Mouse (Mus musculus) neural tube, embryonic 15.5 days (tissue): ENCODE measurements around the gene Fgfr1op2. TPM values are rescaled to one million over a fixed set of nuclear protein-coding genes. Genes with fewer than 3 reads are reported as not detected.
"Not testable (repeated sequence)": the region's sequence is repeated elsewhere in the genome, so short reads cannot be mapped to it uniquely, and the experiment has no call there.

Source experiments
- ATAC-seq: fragments of 200-750 bp; cut with Nextera tagmentation; 2 replicates; pipeline ENCODE4 v1.8.0; 2017; ENCODE audit warnings: mild to moderate bottlenecking, moderate TSS enrichment, moderate library complexity; ENCODE audit not compliant: low FRiP score
- H3K27ac ChIP-seq: fragments of 300-500 bp; sonication (generic); replicated peaks from 2 replicates; pipeline ENCODE4 v1.5.1; 2015; ENCODE audit warnings: mild to moderate bottlenecking, inconsistent platforms
- H3K27me3 ChIP-seq: fragments of 300-500 bp; sonication (generic); replicated peaks from 2 replicates; pipeline ENCODE4 v1.6.1; 2015; ENCODE audit warnings: inconsistent platforms
- H3K36me3 ChIP-seq: fragments of 300-500 bp; sonication (generic); 2 replicates; pipeline ENCODE4 v1.6.1; 2015; ENCODE audit warnings: inconsistent platforms
- H3K4me1 ChIP-seq: fragments of 300-500 bp; sonication (generic); 2 replicates; pipeline ENCODE4 v1.6.1; 2015; ENCODE audit warnings: inconsistent platforms
- H3K4me2 ChIP-seq: fragments of 300-500 bp; sonication (generic); 2 replicates; pipeline ENCODE4 v1.6.1; 2015; ENCODE audit warnings: inconsistent platforms, mild to moderate bottlenecking, moderate library complexity
- H3K4me3 ChIP-seq: fragments of 300-500 bp; sonication (generic); replicated peaks from 2 replicates; pipeline ENCODE4 v1.5.1; 2015; ENCODE audit warnings: mild to moderate bottlenecking, inconsistent platforms
- H3K9ac ChIP-seq: fragments of 300-500 bp; sonication (generic); replicated peaks from 2 replicates; pipeline ENCODE4 v1.6.1; 2015; ENCODE audit warnings: mild to moderate bottlenecking, inconsistent platforms
- H3K9me3 ChIP-seq: fragments of 300-500 bp; sonication (generic); replicated peaks from 2 replicates; pipeline ENCODE4 v1.6.1; 2016; ENCODE audit warnings: inconsistent platforms
- whole genome bisulfite sequencing: fragments of 180-500 bp; shearing (Covaris S2); methylation state at CpG from one replicate; pipeline ENCODE4 v1.1.7; 2015; ENCODE audit warnings: mixed read lengths; 5-methylcytosine and 5-hydroxymethylcytosine counted together
- polyA plus RNA-seq: library from polyadenylated mRNA; unstranded; fragments of >200 nt; fragmentation: Nextera tagmentation; extraction: Ambion mirVana; gene quantifications from 2 replicates; pipeline ENCODE4 v1.2.1, GENCODE M21; 2015

The Fgfr1op2 gene
- polyA plus RNA-seq, 1 experiment from 2014 or later = 39.8 TPM

- H3K9me3 ChIP-seq = no peaks in the 10 kb centered on the region
- H3K27ac ChIP-seq = no peak overlapping the region
- no peak overlapping the region for H3K4me2 ChIP-seq
- no peak for ATAC-seq
- H3K4me1 ChIP-seq = no peaks in the 10 kb centered on the region
- H3K27me3 ChIP-seq = no peaks in the 10 kb centered on the region
- peaks cover 73% of the 10 kb centered on the region for H3K36me3 ChIP-seq
- no peak overlapping the region for H3K4me3 ChIP-seq
- no peak overlapping the region for H3K9ac ChIP-seq
Observed at GRCm38 (mm10) chr6:146551326-146551725, 25.7 kb upstream of the Fgfr1op2 start.

DNA sequence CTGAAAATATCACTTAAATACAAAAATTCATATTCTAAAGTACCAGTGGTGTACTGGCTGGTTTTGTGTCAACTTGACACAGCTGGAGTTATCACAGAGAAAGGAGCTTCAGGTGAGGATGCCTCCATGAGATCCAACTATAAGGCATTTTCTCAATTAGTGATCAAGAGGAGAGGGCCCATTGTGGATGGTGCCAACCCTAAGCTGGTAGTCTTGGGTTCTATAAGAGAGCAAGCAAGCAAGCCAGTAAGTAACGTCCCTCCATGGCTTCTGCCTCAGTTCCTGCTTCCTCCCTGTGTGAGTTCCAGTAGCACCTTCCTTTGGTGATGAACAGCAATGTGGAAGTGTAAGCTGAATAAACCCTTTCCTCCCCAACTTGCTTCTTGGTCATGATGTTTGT is 14.5 kb upstream of the Fgfr1op2 start:
- not testable (repeated sequence) for H3K9ac ChIP-seq, H3K9me3 ChIP-seq, ATAC-seq, H3K27me3 ChIP-seq, H3K4me1 ChIP-seq, H3K4me2 ChIP-seq, H3K4me3 ChIP-seq, H3K27ac ChIP-seq
- H3K36me3 ChIP-seq = peaks cover 37% of the 10 kb centered on the region
- 86% methylated on average over 1 of the region's 1 CpGs for WGBS

- no peak for ATAC-seq
- no peak overlapping the region for H3K9ac ChIP-seq
- H3K9me3 ChIP-seq = no peaks in the 10 kb centered on the region
- H3K27me3 ChIP-seq = no peaks in the 10 kb centered on the region
- no peak overlapping the region for H3K27ac ChIP-seq
- H3K4me1 ChIP-seq = peaks cover 27% of the 10 kb centered on the region
- H3K4me2 ChIP-seq = no peak overlapping the region
- peaks cover 3% of the 10 kb centered on the region; the same call in 1 of the 2 replicates for H3K36me3 ChIP-seq
- H3K4me3 ChIP-seq = no peak overlapping the region
Observed at GRCm38 (mm10) chr6:146572073-146572472, 4.9 kb upstream of the Fgfr1op2 start.

DNA sequence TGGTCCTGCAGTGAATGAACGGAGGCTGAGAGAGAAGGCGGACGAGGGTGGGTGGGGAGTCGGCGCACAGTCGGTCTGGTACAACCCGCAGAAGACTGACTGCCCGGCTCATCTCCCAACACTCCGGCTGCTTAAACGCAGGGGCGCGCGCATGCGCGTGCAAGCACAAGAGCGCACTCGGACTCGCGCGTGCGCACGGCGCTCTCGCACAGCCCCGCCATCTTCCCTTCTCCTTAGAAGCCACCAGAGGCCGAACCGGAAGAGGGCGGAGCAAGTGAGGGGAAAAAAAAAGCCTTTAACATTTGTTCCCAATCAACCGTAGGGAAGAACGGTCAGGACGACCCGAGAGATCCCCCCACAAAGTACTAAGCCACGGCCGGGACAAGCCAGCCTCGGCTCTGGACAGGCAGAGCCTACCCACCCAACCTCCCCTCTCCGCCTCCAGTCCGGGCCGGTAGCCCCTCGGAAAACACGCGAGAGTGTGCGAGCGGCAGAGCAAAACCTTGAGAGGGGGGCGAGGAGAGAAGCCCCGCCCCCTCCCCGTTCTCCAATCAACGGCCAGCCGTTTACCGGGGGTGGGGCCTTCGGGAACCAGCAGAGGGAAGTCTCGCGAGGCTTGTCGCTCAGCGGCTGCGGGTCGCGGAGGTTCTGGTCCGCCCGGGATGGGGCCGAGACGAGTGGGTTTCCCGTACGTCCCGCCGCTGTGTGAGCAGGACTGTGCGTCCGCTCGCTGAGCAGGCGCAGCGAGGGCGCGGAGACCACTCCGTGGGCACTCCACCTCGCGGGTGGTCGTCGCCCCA is 507 bp downstream of the Fgfr1op2 start, which contains the start of gene Ints13:
Ints13 (minus strand) TSS at position 526 of the 800 bp plus-strand sequence.
- peak within 1 kb of the TSS; percentile 100 for H3K27ac ChIP-seq
- no peaks in the 10 kb centered on the region for H3K36me3 ChIP-seq
- peak; percentile 96 for ATAC-seq
- peak within 1 kb of the TSS; percentile 90 for H3K4me3 ChIP-seq
- H3K27me3 ChIP-seq = no peaks in the 10 kb centered on the region
- peaks cover 39% of the 10 kb centered on the region for H3K4me1 ChIP-seq
- no peaks in the 10 kb centered on the region for H3K9me3 ChIP-seq
- WGBS = under 1% methylated on average over 77 of the region's 77 CpGs
- H3K9ac ChIP-seq = peak within 1 kb of the TSS; percentile 90
- H3K4me2 ChIP-seq = peak within 1 kb of the TSS; percentile 76

DNA sequence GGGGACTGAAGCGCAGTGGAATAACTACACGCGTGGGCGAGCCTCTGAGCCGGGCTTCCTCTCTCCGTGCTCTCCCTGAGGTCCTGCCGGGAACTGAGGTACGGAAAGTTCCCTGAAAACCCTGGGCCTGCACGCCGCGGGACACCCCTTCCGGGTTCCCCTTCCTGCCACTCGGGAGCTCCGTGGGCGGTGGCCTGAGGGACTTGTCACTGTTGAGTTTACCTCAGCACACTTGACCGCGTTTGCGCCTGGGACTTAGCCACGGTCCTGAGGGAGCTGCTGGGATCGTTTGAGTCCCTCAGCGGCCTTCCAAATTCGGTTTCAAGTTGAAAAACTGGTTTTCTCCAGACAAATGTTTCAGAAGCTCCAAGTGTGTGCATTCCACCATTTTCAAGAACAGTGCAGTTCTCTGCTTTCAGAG is 1.1 kb downstream of the Fgfr1op2 start:
- no peaks in the 10 kb centered on the region for H3K36me3 ChIP-seq
- no peak; the same call in 1 of the 2 replicates for ATAC-seq
- peak overlapping the region; percentile 100 for H3K27ac ChIP-seq
- WGBS = under 1% methylated on average over 22 of the region's 22 CpGs
- peak overlapping the region; percentile 90 for H3K4me3 ChIP-seq
- H3K9ac ChIP-seq = peak overlapping the region; percentile 90
- no peaks in the 10 kb centered on the region for H3K9me3 ChIP-seq
- no peaks in the 10 kb centered on the region for H3K27me3 ChIP-seq
- H3K4me1 ChIP-seq = peaks cover 37% of the 10 kb centered on the region
- peak overlapping the region; percentile 76 for H3K4me2 ChIP-seq

DNA sequence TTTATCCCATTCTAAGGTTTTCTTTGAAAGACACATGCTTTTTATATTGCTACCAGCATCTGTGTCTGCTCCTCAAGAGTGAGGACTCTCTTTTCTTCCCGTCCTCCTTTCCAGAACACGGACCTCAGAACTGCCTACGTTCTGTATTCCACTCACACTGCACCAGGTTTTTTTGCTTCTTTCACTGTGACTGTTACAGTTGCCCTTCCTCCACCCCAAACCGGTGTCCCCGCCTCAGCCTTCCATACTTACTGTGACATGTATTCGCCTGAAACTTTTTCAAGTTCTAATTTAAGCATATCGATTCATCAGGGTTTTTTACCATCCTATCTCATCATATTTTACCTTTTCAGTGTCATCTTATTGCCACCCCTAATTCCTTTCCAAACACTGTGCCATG is 1.6 kb downstream of the Fgfr1op2 start:
- 15% methylated on average over 7 of the region's 7 CpGs for WGBS
- no peak for ATAC-seq
- Histone ChIP-seq H3K9me3 (no peaks in the 10 kb centered on the region), H3K27me3 (no peaks in the 10 kb centered on the region), H3K36me3 (no peaks in the 10 kb centered on the region), H3K4me3 (peak overlapping the region; percentile 90), H3K27ac (peak overlapping the region; percentile 100), H3K4me1 (peaks cover 37% of the 10 kb centered on the region), H3K4me2 (peak overlapping the region; percentile 76), H3K9ac (peak overlapping the region; percentile 90)

DNA sequence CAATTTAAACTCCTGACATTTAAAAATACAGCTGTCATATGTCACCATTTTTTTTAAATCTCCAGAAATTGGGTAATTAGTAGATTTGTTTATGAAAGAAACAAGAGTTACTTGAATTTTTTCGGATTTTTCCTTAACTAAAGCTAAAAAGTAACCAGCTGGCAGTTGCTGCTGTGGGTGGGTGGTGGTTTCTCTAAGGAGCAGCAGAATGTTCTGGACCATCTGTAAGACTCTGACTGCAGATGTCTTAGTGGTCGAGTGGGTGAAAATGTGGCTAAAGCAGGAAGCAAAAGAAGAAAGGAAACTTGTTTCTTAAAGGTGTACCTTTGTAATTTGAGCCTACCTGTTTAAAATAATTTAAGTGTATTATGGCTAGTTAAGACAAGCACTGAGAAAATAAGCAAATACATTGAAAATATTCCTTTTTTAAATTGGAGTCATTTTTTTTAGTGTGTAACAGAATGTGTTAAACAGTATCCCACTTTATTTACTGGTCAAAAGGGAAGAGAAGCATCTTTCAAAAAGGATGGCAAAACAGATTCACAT is 3.5 kb downstream of the Fgfr1op2 start:
- H3K27me3 ChIP-seq = no peaks in the 10 kb centered on the region
- no peaks in the 10 kb centered on the region for H3K36me3 ChIP-seq
- no peak overlapping the region for H3K9ac ChIP-seq
- no peak overlapping the region for H3K27ac ChIP-seq
- no peak for ATAC-seq
- WGBS = 57% methylated on average over 2 of the region's 2 CpGs
- H3K4me2 ChIP-seq = no peak overlapping the region
- H3K9me3 ChIP-seq = no peaks in the 10 kb centered on the region
- no peak overlapping the region for H3K4me3 ChIP-seq
- peaks cover 28% of the 10 kb centered on the region for H3K4me1 ChIP-seq

GRCm38 (mm10) chr6:146583366-146584046 is 6.5 kb downstream of the Fgfr1op2 start:
- H3K9me3 ChIP-seq = no peaks in the 10 kb centered on the region
- peaks cover 20% of the 10 kb centered on the region for H3K36me3 ChIP-seq
- no peaks in the 10 kb centered on the region for H3K27me3 ChIP-seq
- H3K4me3 ChIP-seq = no peak overlapping the region
- 83% methylated on average over 2 of the region's 2 CpGs for WGBS
- no peak overlapping the region for H3K4me2 ChIP-seq
- no peak for ATAC-seq
- H3K27ac ChIP-seq = no peak overlapping the region
- H3K4me1 ChIP-seq = peaks cover 12% of the 10 kb centered on the region
- H3K9ac ChIP-seq = no peak overlapping the region

- Histone ChIP-seq H3K9ac (no peak overlapping the region), H3K27ac (no peak overlapping the region), H3K9me3 (no peaks in the 10 kb centered on the region), H3K4me2 (no peak overlapping the region), H3K4me1 (0 out of 2 replicates have a peak, but pooled peaks cover 2% of the 10 kb centered on the region), H3K27me3 (no peaks in the 10 kb centered on the region), H3K36me3 (peaks cover 34% of the 10 kb centered on the region), H3K4me3 (no peak overlapping the region)
- 93% methylated on average over 4 of the region's 5 CpGs for WGBS
- ATAC-seq = no peak
Observed at GRCm38 (mm10) chr6:146585134-146585533, 8.1 kb downstream of the Fgfr1op2 start.

DNA sequence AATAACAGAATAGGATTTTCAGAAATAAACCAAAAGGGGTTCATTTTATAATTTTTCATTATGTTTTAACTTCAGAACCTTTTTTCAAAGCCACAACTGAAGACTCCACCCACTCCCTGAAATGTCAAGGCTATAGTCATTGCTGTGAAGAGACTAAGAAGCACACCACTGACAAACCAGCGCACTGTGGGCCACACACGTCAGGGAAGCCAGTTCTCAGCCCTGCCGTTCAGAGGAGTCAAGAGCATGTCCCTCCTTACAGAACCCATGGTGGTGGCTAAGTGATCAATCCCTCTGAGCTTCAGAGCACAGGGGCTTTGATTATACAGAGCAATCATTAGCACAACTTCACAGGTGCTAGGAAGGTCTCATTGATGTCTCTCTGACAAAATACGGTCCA is 25.6 kb downstream of the Fgfr1op2 start:
- Histone ChIP-seq H3K36me3 (peaks cover 68% of the 10 kb centered on the region), H3K27ac (no peak overlapping the region), H3K9ac (no peak overlapping the region), H3K4me2 (no peak overlapping the region), H3K27me3 (no peaks in the 10 kb centered on the region), H3K9me3 (no peaks in the 10 kb centered on the region), H3K4me3 (no peak overlapping the region), H3K4me1 (no peaks in the 10 kb centered on the region)
- 86% methylated on average over 4 of the region's 4 CpGs for WGBS
- ATAC-seq = no peak

GRCm38 (mm10) chr6:146603651-146604050 is 26.6 kb downstream of the Fgfr1op2 start:
- 83% methylated on average over 10 of the region's 10 CpGs for WGBS
- Histone ChIP-seq H3K36me3 (peaks cover 76% of the 10 kb centered on the region), H3K9ac (no peak overlapping the region), H3K4me3 (no peak overlapping the region), H3K27ac (no peak overlapping the region), H3K4me1 (no peaks in the 10 kb centered on the region), H3K9me3 (no peaks in the 10 kb centered on the region), H3K4me2 (no peak overlapping the region), H3K27me3 (no peaks in the 10 kb centered on the region)
- ATAC-seq = no peak

DNA sequence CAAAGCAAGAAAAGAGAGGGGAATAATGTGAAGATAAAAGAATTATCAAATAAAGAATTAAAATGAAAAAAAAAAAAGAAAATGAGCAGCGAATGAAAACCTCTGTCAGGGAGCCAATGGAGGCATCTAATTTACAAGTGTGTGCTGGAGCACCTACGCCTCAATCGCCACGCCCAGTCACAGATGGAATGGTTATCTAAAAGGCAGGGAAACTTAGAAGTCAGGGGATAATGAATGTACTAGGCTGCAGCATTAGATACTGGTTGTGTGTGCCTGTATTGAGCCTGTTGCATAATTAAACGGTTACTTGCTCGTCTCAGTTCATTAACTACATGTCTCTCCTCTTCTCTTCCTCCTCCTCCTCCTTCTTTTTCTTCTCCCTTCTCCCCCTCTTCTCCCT is 34.4 kb downstream of the Fgfr1op2 start:
- H3K4me2 ChIP-seq = no peak overlapping the region
- peaks cover 76% of the 10 kb centered on the region for H3K36me3 ChIP-seq
- H3K4me3 ChIP-seq = no peak overlapping the region
- no peak for ATAC-seq
- H3K9me3 ChIP-seq = no peaks in the 10 kb centered on the region
- no peak overlapping the region for H3K27ac ChIP-seq
- H3K4me1 ChIP-seq = no peaks in the 10 kb centered on the region
- H3K9ac ChIP-seq = no peak overlapping the region
- WGBS = 86% methylated on average over 6 of the region's 6 CpGs
- H3K27me3 ChIP-seq = no peaks in the 10 kb centered on the region
